Mouse (Mus musculus): ENCODE data around the gene Vinac1. TPM values are rescaled to one million over a fixed set of nuclear protein-coding genes. Genes with fewer than 3 reads are reported as not detected.

Gene Vinac1
- polyA plus RNA-seq (2015; fragmentation: Nextera tagmentation; extraction: Ambion mirVana): 0.67 and 0.77 TPM in 2 replicates

- Histone ChIP-seq H3K27ac (no peak within 1 kb of the TSS), H3K9me3 (no peaks in the 10 kb centered on the region), H3K4me3 (no peak within 1 kb of the TSS), H3K4me1 (replicated peaks) (no peaks in the 10 kb centered on the region), H3K27me3 (no peaks in the 10 kb centered on the region), H3K9ac (no peak within 1 kb of the TSS), H3K4me2 (no peak within 1 kb of the TSS), H3K36me3 (no peaks in the 10 kb centered on the region)
- no peak for ATAC-seq (ENCODE audit: low FRiP score)
- WGBS: 74% methylated on average over 8 of the region's 8 CpGs
These were observed at the start of gene Vinac1 for GRCm38 (mm10) chr2:129047811-129048210. Vinac1 (minus strand) TSS chr2:129048172.

DNA sequence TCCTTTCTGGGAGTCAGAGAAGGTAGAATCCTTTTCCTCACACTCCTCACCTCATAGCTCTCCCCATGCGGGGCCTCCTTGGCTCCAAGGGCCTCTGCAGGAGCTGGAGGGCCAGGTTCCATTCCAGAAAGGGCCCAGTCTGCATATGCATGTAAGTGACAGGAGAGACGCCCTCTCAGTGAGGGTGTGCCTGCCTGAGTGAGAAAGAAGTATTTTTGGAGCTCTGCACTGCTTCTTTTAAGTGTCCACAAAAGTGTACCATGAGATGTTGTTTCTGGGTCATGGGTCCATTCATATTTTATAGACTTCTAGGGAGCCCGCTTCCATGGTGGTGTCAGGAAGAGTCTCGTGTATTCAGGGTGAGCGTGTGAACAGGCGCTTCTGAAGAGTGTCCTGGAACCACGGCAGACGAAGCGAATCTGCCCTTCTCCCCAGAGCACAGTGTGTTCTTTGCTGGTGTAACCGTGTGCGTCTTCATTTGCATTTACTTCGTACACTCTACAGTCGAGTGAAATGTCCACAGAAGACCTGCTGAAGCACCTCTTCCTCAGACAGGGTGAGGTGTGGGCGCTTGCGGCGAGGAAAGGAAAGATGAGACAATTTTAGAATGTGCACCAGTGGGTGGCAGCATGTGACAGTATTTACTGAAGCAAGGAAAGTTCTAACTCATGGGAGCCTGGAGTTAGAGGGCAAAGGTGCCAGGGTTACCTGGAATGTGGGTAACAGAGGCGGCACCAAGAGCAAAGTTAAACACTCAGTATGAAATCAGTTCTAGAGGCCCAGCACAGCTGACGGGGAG, 46.2 kb upstream of the Vinac1 start:
- no peak overlapping the region for H3K27ac ChIP-seq
- H3K4me2 ChIP-seq: no peak overlapping the region
- 90% methylated on average over 18 of the region's 18 CpGs for WGBS
- no peak for ATAC-seq (ENCODE audit: low FRiP score)
- peaks cover 57% of the 10 kb centered on the region for H3K36me3 ChIP-seq
- H3K9ac ChIP-seq: no peak overlapping the region
- H3K4me3 ChIP-seq: no peak overlapping the region
- H3K4me1 ChIP-seq (replicated peaks): no peaks in the 10 kb centered on the region
- no peaks in the 10 kb centered on the region for H3K9me3 ChIP-seq
- H3K27me3 ChIP-seq: no peaks in the 10 kb centered on the region

- Histone ChIP-seq H3K36me3 (peaks cover 68% of the 10 kb centered on the region), H3K9ac (no peak overlapping the region), H3K4me3 (no peak overlapping the region), H3K9me3 (no peaks in the 10 kb centered on the region), H3K4me2 (no peak overlapping the region), H3K27ac (no peak overlapping the region), H3K27me3 (no peaks in the 10 kb centered on the region), H3K4me1 (replicated peaks) (no peaks in the 10 kb centered on the region)
- ATAC-seq (ENCODE audit: low FRiP score): no peak
- 97% methylated on average over 12 of the region's 12 CpGs for WGBS
These were observed 44.8 kb upstream of the Vinac1 start for GRCm38 (mm10) chr2:129092810-129093209.

- ATAC-seq (ENCODE audit: low FRiP score): no peak
- H3K9ac ChIP-seq: no peak overlapping the region
- no peak overlapping the region for H3K4me2 ChIP-seq
- H3K27me3 ChIP-seq: no peaks in the 10 kb centered on the region
- no peaks in the 10 kb centered on the region for H3K4me1 ChIP-seq (replicated peaks)
- H3K4me3 ChIP-seq: no peak overlapping the region
- H3K9me3 ChIP-seq: no peaks in the 10 kb centered on the region
- no peak overlapping the region for H3K27ac ChIP-seq
- H3K36me3 ChIP-seq: peaks cover 91% of the 10 kb centered on the region
- 43% methylated on average over 4 of the region's 4 CpGs for WGBS
These were observed 42.4 kb upstream of the Vinac1 start for GRCm38 (mm10) chr2:129090370-129090769.

DNA sequence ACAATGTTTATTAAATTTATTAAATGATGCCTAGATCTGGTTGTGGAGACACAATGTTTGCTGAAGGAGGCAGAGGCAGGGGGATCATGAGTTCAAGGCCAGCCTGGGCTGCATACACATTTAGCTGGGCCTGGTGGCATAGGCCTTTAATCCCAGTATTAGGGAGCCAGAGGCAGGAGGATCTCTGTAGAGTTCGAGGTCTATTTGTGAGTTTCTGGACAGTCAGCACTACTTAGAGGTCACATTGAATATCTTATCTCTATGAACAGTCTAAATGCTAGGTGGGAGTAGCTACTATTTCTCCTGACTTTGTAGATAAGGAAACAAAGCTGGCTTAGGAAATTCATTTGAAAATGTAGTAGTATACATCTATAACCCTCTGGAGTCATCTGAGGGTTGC, 39.5 kb upstream of the Vinac1 start:
- Histone ChIP-seq H3K4me3 (no peak overlapping the region), H3K27ac (no peak overlapping the region), H3K36me3 (peaks cover 80% of the 10 kb centered on the region), H3K9ac (no peak overlapping the region), H3K9me3 (no peaks in the 10 kb centered on the region), H3K4me1 (replicated peaks) (no peaks in the 10 kb centered on the region), H3K4me2 (no peak overlapping the region), H3K27me3 (no peaks in the 10 kb centered on the region)
- WGBS: 94% methylated on average over 1 of the region's 1 CpGs
- no peak for ATAC-seq (ENCODE audit: low FRiP score)

DNA sequence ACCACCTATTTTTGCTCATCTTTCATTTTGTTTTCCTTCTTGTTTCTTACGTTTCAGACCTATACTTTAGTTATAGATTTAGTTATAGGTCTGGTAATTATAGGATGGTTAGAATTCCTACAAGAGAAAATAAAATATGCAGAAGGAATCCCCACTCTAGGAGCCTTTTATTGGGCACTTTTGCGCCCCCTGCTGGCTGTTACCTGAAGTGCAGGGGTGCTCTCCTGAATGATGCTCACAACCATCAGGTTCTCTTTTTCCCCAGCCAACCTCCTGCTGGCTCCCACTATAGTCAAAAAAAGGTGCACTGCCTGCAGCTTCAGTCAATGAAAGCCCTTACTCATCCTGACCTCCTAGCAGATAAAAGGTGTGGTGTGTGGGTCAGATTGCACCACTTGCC, 37.0 kb upstream of the Vinac1 start:
- 50% methylated on average over 2 of the region's 2 CpGs for WGBS

GRCm38 (mm10) chr2:129083514-129083913, 35.5 kb upstream of the Vinac1 start:
- H3K9ac ChIP-seq: no peak overlapping the region
- no peak for ATAC-seq (ENCODE audit: low FRiP score)
- H3K36me3 ChIP-seq: peaks cover 82% of the 10 kb centered on the region
- H3K4me1 ChIP-seq (replicated peaks): no peaks in the 10 kb centered on the region
- no peak overlapping the region for H3K27ac ChIP-seq
- H3K9me3 ChIP-seq: no peaks in the 10 kb centered on the region
- no peak overlapping the region for H3K4me3 ChIP-seq
- H3K4me2 ChIP-seq: no peak overlapping the region
- H3K27me3 ChIP-seq: no peaks in the 10 kb centered on the region
- 95% methylated on average over 5 of the region's 5 CpGs for WGBS

More for the DNA sequence above, 37.0 kb upstream of the Vinac1 start:
- Histone ChIP-seq H3K27ac (no peak overlapping the region), H3K9me3 (no peaks in the 10 kb centered on the region), H3K9ac (no peak overlapping the region), H3K4me2 (no peak overlapping the region), H3K27me3 (no peaks in the 10 kb centered on the region), H3K36me3 (peaks cover 82% of the 10 kb centered on the region), H3K4me3 (no peak overlapping the region), H3K4me1 (replicated peaks) (no peaks in the 10 kb centered on the region)
- ATAC-seq (ENCODE audit: low FRiP score): no peak

GRCm38 (mm10) chr2:129081097-129081496, 33.1 kb upstream of the Vinac1 start:
- H3K4me2 ChIP-seq: no peak overlapping the region
- no peaks in the 10 kb centered on the region for H3K9me3 ChIP-seq
- H3K4me3 ChIP-seq: no peak overlapping the region
- no peaks in the 10 kb centered on the region for H3K27me3 ChIP-seq
- H3K36me3 ChIP-seq: peaks cover 85% of the 10 kb centered on the region
- no peak overlapping the region for H3K27ac ChIP-seq
- no peak for ATAC-seq (ENCODE audit: low FRiP score)
- no peaks in the 10 kb centered on the region for H3K4me1 ChIP-seq (replicated peaks)
- no peak overlapping the region for H3K9ac ChIP-seq
- 73% methylated on average over 13 of the region's 13 CpGs for WGBS

- no peaks in the 10 kb centered on the region for H3K27me3 ChIP-seq
- H3K4me1 ChIP-seq (replicated peaks): no peaks in the 10 kb centered on the region
- H3K27ac ChIP-seq: no peak overlapping the region
- peaks cover 77% of the 10 kb centered on the region for H3K36me3 ChIP-seq
- no peak overlapping the region for H3K9ac ChIP-seq
- no peak overlapping the region for H3K4me2 ChIP-seq
- no peak overlapping the region for H3K4me3 ChIP-seq
- no peak for ATAC-seq (ENCODE audit: low FRiP score)
- H3K9me3 ChIP-seq: no peaks in the 10 kb centered on the region
- 89% methylated on average over 2 of the region's 2 CpGs for WGBS
These were observed 31.2 kb upstream of the Vinac1 start for GRCm38 (mm10) chr2:129079194-129079593.

DNA sequence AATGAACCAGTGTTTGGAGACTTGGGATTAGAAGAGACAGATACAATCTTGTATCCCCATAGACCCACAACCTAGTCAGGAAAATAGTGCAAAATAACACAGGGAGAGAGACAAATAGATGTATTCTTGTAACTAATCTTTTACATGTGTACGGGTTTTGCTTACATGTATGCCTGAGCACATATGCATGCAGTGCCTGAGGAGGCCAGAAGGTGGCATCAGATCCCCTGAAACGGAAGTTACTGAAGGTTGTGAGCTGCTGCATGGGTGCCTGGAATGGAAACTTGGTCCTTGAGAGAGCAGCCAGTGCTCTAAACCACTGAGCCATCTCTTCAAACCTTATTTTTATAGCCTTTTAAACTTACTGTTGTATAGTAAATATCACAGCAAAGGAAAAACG, 30.3 kb upstream of the Vinac1 start:
- no peaks in the 10 kb centered on the region for H3K4me1 ChIP-seq (replicated peaks)
- no peaks in the 10 kb centered on the region for H3K27me3 ChIP-seq
- H3K4me3 ChIP-seq: no peak overlapping the region
- H3K4me2 ChIP-seq: no peak overlapping the region
- no peak overlapping the region for H3K9ac ChIP-seq
- no peak for ATAC-seq (ENCODE audit: low FRiP score)
- no peaks in the 10 kb centered on the region for H3K9me3 ChIP-seq
- peaks cover 72% of the 10 kb centered on the region for H3K36me3 ChIP-seq
- WGBS: 87% methylated on average over 3 of the region's 3 CpGs
- H3K27ac ChIP-seq: no peak overlapping the region

GRCm38 (mm10) chr2:129070296-129070695, 22.3 kb upstream of the Vinac1 start:
- peaks cover 40% of the 10 kb centered on the region for H3K4me1 ChIP-seq (replicated peaks)
- no peak overlapping the region for H3K27ac ChIP-seq
- H3K4me2 ChIP-seq: no peak overlapping the region
- no peak overlapping the region for H3K4me3 ChIP-seq
- 93% methylated on average over 3 of the region's 3 CpGs for WGBS
- no peak overlapping the region for H3K9ac ChIP-seq
- H3K27me3 ChIP-seq: no peaks in the 10 kb centered on the region
- H3K36me3 ChIP-seq: peaks cover 16% of the 10 kb centered on the region
- no peaks in the 10 kb centered on the region for H3K9me3 ChIP-seq
- ATAC-seq (ENCODE audit: low FRiP score): no peak

GRCm38 (mm10) chr2:129066326-129066725, 18.4 kb upstream of the Vinac1 start:
- Histone ChIP-seq H3K4me2 (peak overlapping the region; percentile 64), H3K4me1 (replicated peaks) (peaks cover 46% of the 10 kb centered on the region), H3K36me3 (peaks cover 11% of the 10 kb centered on the region), H3K9me3 (no peaks in the 10 kb centered on the region), H3K27ac (peak overlapping the region; percentile 86), H3K27me3 (no peaks in the 10 kb centered on the region), H3K4me3 (peak overlapping the region; percentile 87), H3K9ac (peak overlapping the region; percentile 95)
- ATAC-seq (ENCODE audit: low FRiP score): peak; percentile 82
- 1% methylated on average over 20 of the region's 20 CpGs for WGBS

Measured in hindbrain, embryonic 13.5 days (tissue).